Mouse (Mus musculus) intestine, postnatal 0 days (tissue): ENCODE results near the gene Gm28635. TPM values are rescaled to one million over a fixed set of nuclear protein-coding genes. Genes with fewer than 3 reads are reported as not detected.

Experiments used
- ATAC-seq: fragments of 200-750 bp; cut with Nextera tagmentation; 2 replicates; pipeline ENCODE4 v1.8.0; 2017; ENCODE audit warnings: mild to moderate bottlenecking, moderate TSS enrichment, moderate library complexity
- H3K27ac ChIP-seq: fragments of 300-500 bp; sonication (generic); 2 replicates; pipeline ENCODE4 v1.5.1; 2014; ENCODE audit warnings: mild to moderate bottlenecking, low read depth, low read length, moderate library complexity
- H3K27me3 ChIP-seq: fragments of 300-500 bp; sonication (generic); replicated peaks from 2 replicates; pipeline ENCODE4 v1.6.1; 2014; ENCODE audit warnings: low read length, mixed read lengths; ENCODE audit not compliant: control insufficient read depth, insufficient read depth
- H3K36me3 ChIP-seq: fragments of 300-500 bp; sonication (generic); 2 replicates; pipeline ENCODE4 v1.6.1; 2014; ENCODE audit warnings: mild to moderate bottlenecking, moderate library complexity; ENCODE audit not compliant: control insufficient read depth, insufficient read depth
- H3K4me1 ChIP-seq: fragments of 300-500 bp; sonication (generic); replicated peaks from 2 replicates; pipeline ENCODE4 v1.6.1; 2014; ENCODE audit warnings: antibody characterized with exemption, low read length, mixed read lengths; ENCODE audit not compliant: control insufficient read depth, insufficient read depth
- H3K4me2 ChIP-seq: fragments of 300-500 bp; sonication (generic); replicated peaks from 2 replicates; pipeline ENCODE4 v1.6.1; 2014; ENCODE audit warnings: low read depth, mild to moderate bottlenecking, moderate library complexity
- H3K4me3 ChIP-seq: fragments of 300-500 bp; sonication (generic); 2 replicates; pipeline ENCODE4 v1.5.1; 2014; ENCODE audit warnings: low read depth, low read length
- H3K9ac ChIP-seq: fragments of 300-500 bp; sonication (generic); 2 replicates; pipeline ENCODE4 v1.6.1; 2014; ENCODE audit warnings: mild to moderate bottlenecking, low read depth, low read length
- H3K9me3 ChIP-seq: fragments of 300-500 bp; sonication (generic); 2 replicates; pipeline ENCODE4 v1.6.1; 2016; ENCODE audit warnings: mixed run types; ENCODE audit not compliant: control insufficient read depth
- CTCF ChIP-seq: sonication (generic); IDR thresholded peaks from 2 replicates; pipeline ENCODE4 v1.5.1; 2016; ENCODE audit warnings: low read depth, mild to moderate bottlenecking, control low read depth, antibody characterized with exemption, moderate library complexity
- WGBS: fragments of 180-500 bp; shearing (Covaris S2); extraction: QIAGEN DNeasy Blood & Tissue Kit; methylation state at CpG from one replicate; pipeline ENCODE4 v1.1.7; 2014; 5-methylcytosine and 5-hydroxymethylcytosine counted together
- polyA plus RNA-seq: library from polyadenylated mRNA; unstranded; fragments of >200 nt; fragmentation: Nextera tagmentation; extraction: Ambion mirVana; gene quantifications from 2 replicates; pipeline ENCODE4 v1.2.1, GENCODE M21; 2015

Gene Gm28635
- polyA plus RNA-seq, 1 experiment from 2014 or later = not detected

- no peak overlapping the region for H3K4me3 ChIP-seq
Observed at GRCm38 (mm10) chr2:84597123-84597522, 80.7 kb downstream of the Gm28635 start.

GRCm38 (mm10) chr2:84592801-84593200, 85.0 kb downstream of the Gm28635 start:
- Histone ChIP-seq H3K9me3 (no peaks in the 10 kb centered on the region), H3K4me3 (no peak overlapping the region), H3K4me2 (no peak overlapping the region), H3K36me3 (peaks cover 20% of the 10 kb centered on the region), H3K4me1 (no peaks in the 10 kb centered on the region), H3K27ac (no peak overlapping the region), H3K9ac (no peak overlapping the region), H3K27me3 (no peaks in the 10 kb centered on the region)
- WGBS = 94% methylated on average over 8 of the region's 8 CpGs
- no peak for TF ChIP-seq CTCF
- ATAC-seq = no peak

More at GRCm38 (mm10) chr2:84597123-84597522, 80.7 kb downstream of the Gm28635 start:
- Histone ChIP-seq H3K4me2 (no peak overlapping the region), H3K4me1 (no peaks in the 10 kb centered on the region), H3K27me3 (no peaks in the 10 kb centered on the region), H3K9me3 (no peaks in the 10 kb centered on the region), H3K36me3 (peaks cover 30% of the 10 kb centered on the region), H3K9ac (no peak overlapping the region), H3K27ac (no peak overlapping the region)
- 91% methylated on average over 1 of the region's 1 CpGs for WGBS
- ATAC-seq = no peak
- TF ChIP-seq CTCF = no peak

GRCm38 (mm10) chr2:84585700-84586099, 92.1 kb downstream of the Gm28635 start:
- 86% methylated on average over 8 of the region's 8 CpGs for WGBS
- H3K27ac ChIP-seq = no peak overlapping the region
- TF ChIP-seq CTCF = no peak

GRCm38 (mm10) chr2:84582286-84582685, 95.6 kb downstream of the Gm28635 start:
- H3K4me2 ChIP-seq = no peak overlapping the region
- no peaks in the 10 kb centered on the region for H3K27me3 ChIP-seq
- 80% methylated on average over 5 of the region's 5 CpGs for WGBS
- H3K9me3 ChIP-seq = no peaks in the 10 kb centered on the region
- ATAC-seq = no peak
- H3K27ac ChIP-seq = no peak overlapping the region
- no peak for TF ChIP-seq CTCF
- H3K4me1 ChIP-seq = no peaks in the 10 kb centered on the region
- no peaks in the 10 kb centered on the region for H3K36me3 ChIP-seq
- no peak overlapping the region for H3K4me3 ChIP-seq
- no peak overlapping the region for H3K9ac ChIP-seq

More at GRCm38 (mm10) chr2:84585700-84586099, 92.1 kb downstream of the Gm28635 start:
- no peak overlapping the region for H3K4me3 ChIP-seq
- no peaks in the 10 kb centered on the region for H3K36me3 ChIP-seq
- H3K9me3 ChIP-seq = no peaks in the 10 kb centered on the region
- no peaks in the 10 kb centered on the region for H3K27me3 ChIP-seq
- H3K4me1 ChIP-seq = no peaks in the 10 kb centered on the region
- H3K9ac ChIP-seq = no peak overlapping the region
- H3K4me2 ChIP-seq = no peak overlapping the region
- ATAC-seq = no peak

- 92% methylated on average over 2 of the region's 3 CpGs for WGBS
- Histone ChIP-seq H3K27ac (no peak overlapping the region), H3K36me3 (no peaks in the 10 kb centered on the region), H3K4me3 (no peak overlapping the region), H3K27me3 (no peaks in the 10 kb centered on the region), H3K9me3 (no peaks in the 10 kb centered on the region), H3K9ac (no peak overlapping the region), H3K4me2 (no peak overlapping the region), H3K4me1 (no peaks in the 10 kb centered on the region)
- peak; percentile 52 for TF ChIP-seq CTCF
- no peak for ATAC-seq
Observed at GRCm38 (mm10) chr2:84581208-84581607, 96.6 kb downstream of the Gm28635 start.

GRCm38 (mm10) chr2:84579311-84579710, 98.5 kb downstream of the Gm28635 start:
- Histone ChIP-seq H3K9ac (no peak overlapping the region), H3K9me3 (no peaks in the 10 kb centered on the region), H3K4me1 (no peaks in the 10 kb centered on the region), H3K4me3 (no peak overlapping the region), H3K36me3 (no peaks in the 10 kb centered on the region), H3K27ac (no peak overlapping the region), H3K4me2 (no peak overlapping the region), H3K27me3 (no peaks in the 10 kb centered on the region)
- WGBS = 88% methylated on average over 2 of the region's 2 CpGs
- no peak for ATAC-seq
- TF ChIP-seq CTCF = no peak

- TF ChIP-seq CTCF = no peak
- H3K36me3 ChIP-seq = no peaks in the 10 kb centered on the region
- H3K4me2 ChIP-seq = no peak overlapping the region
- ATAC-seq = no peak
- H3K4me1 ChIP-seq = no peaks in the 10 kb centered on the region
- no peak overlapping the region for H3K27ac ChIP-seq
- whole genome bisulfite sequencing = 87% methylated on average over 4 of the region's 4 CpGs
- no peaks in the 10 kb centered on the region for H3K9me3 ChIP-seq
- no peak overlapping the region for H3K9ac ChIP-seq
- no peaks in the 10 kb centered on the region for H3K27me3 ChIP-seq
- no peak overlapping the region for H3K4me3 ChIP-seq
Observed at GRCm38 (mm10) chr2:84574130-84574529, 103.7 kb downstream of the Gm28635 start.
